ENCODE assay signal across 8 mouse cellular contexts in the genomic region with DNA sequence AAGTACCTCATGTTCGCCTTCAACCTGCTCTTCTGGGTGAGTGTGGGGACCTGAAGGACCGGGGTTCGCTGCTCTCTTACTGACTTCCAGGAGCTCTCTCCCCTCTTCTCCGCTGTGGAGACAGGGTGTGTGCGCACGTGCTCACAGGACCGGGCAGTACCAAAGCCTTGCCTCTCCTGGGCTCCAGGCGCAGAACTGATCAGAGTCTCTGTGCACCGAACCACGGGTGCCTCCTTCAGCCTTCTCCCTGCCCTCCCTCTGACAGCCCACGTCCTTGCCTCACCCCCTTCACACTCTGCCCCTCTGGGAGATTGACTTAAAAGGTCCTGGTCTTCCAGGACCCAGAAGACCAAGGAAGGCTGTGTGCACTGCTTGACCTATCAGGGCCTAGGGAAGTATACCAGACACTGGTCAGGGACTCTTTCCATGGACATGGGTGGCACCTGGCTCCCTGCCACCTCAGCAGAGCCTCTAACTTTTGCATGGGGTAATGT. TPM values are rescaled to one million over a fixed set of nuclear protein-coding genes. Genes with fewer than 3 reads are reported as not detected.
A peak's percentile ranks its signal among the peaks of the same experiment; 100 is the strongest.
DNase-seq lines count a peak whose midpoint lies in the region; ATAC-seq and TF ChIP-seq lines count a peak whose summit lies in the region.

No protein-coding gene starts in this region.

- no peak for ATAC-seq in limb, embryonic 14.5 days (ENCODE audit: low FRiP score, low read depth)
- no peak for ATAC-seq in stomach, embryonic 16.5 days (ENCODE audit: insufficient read depth, low FRiP score)

- TF ChIP-seq CTCF in spleen, adult 2 months (IDR thresholded peaks at IDR 0.05; ENCODE audit: extremely low read depth, insufficient read depth, insufficient read length, insufficient replicate concordance) = no peak

- DNase-seq in cerebellum, postnatal 10 days = peak; percentile 59 to 66
- no peak for DNase-seq in cerebellum, adult 8-10 months
- DNase-seq in spleen, adult 2 months (ENCODE audit: low read depth in 1 of 2, low spot score in 2 of 2) = no peak
- no peak for DNase-seq in spleen, adult 12 weeks (ENCODE audit: low spot score)
- no peak for DNase-seq in limb, embryonic 14.5 days (ENCODE audit: low spot score)
- DNase-seq in left cerebral cortex, postnatal 14 days (ENCODE audit: low spot score in 2 of 2) = no peak
- DNase-seq in left cerebral cortex, postnatal 4 days = no peak

- H3K4me3 ChIP-seq in spleen, adult 2 months (ENCODE audit: extremely low read depth, insufficient read depth, insufficient read length) = peak overlapping the region; percentile 45; the same call in 1 of the 2 replicates
- H3K4me3 ChIP-seq in limb, embryonic 14.5 days (replicated peaks; ENCODE audit: low read length) = peak overlapping the region; percentile 56
- H3K4me3 ChIP-seq in stomach, embryonic 16.5 days (replicated peaks; ENCODE audit: low read length) = peak overlapping the region; percentile 49

- H3K36me3 ChIP-seq in spleen, adult 2 months (ENCODE audit: control insufficient read depth, insufficient read depth, low read length) = no peaks in the 10 kb centered on the region
- H3K36me3 ChIP-seq in limb, embryonic 14.5 days (ENCODE audit: control insufficient read depth, insufficient read depth, low read length) = no peaks in the 10 kb centered on the region
- H3K36me3 ChIP-seq in stomach, embryonic 16.5 days (ENCODE audit: control insufficient read depth, insufficient read depth, low read length) = no peaks in the 10 kb centered on the region

- no peak for TF ChIP-seq POLR2A in spleen, adult 2 months (IDR thresholded peaks at IDR 0.05; ENCODE audit: low read depth, low read length)
- no peak for TF ChIP-seq POLR2A in limb, embryonic 14.5 days (IDR thresholded peaks at IDR 0.05; ENCODE audit: borderline replicate concordance, extremely low read depth, insufficient read depth, insufficient read length)

- H3K27ac ChIP-seq in spleen, adult 2 months (ENCODE audit: insufficient read depth, low read length) = no peak overlapping the region
- no peak overlapping the region for H3K27ac ChIP-seq in limb, embryonic 14.5 days (replicated peaks; ENCODE audit: low read depth, low read length)
- H3K27ac ChIP-seq in stomach, embryonic 16.5 days (ENCODE audit: low read length) = no peak overlapping the region

- no peaks in the 10 kb centered on the region for H3K9me3 ChIP-seq in limb, embryonic 14.5 days (ENCODE audit: control insufficient read depth, low read length)
- H3K9me3 ChIP-seq in stomach, embryonic 16.5 days (replicated peaks; ENCODE audit: control insufficient read depth, low read length) = no peaks in the 10 kb centered on the region

- peaks cover 7% of the 10 kb centered on the region; the same call in 1 of the 2 replicates for H3K27me3 ChIP-seq in spleen, adult 2 months (ENCODE audit: control insufficient read depth, insufficient read depth, low read length)
- peaks cover 7% of the 10 kb centered on the region; the same call in 1 of the 2 replicates for H3K27me3 ChIP-seq in limb, embryonic 14.5 days (ENCODE audit: control insufficient read depth, insufficient read depth, low read length)
- H3K27me3 ChIP-seq in stomach, embryonic 16.5 days (ENCODE audit: control insufficient read depth, insufficient read depth, low read length) = 0 out of 2 replicates have a peak, but pooled peaks cover 8% of the 10 kb centered on the region

- H3K4me1 ChIP-seq in spleen, adult 2 months (ENCODE audit: control insufficient read depth, insufficient read depth, insufficient read length) = peaks cover 14% of the 10 kb centered on the region
- H3K4me1 ChIP-seq in limb, embryonic 14.5 days (ENCODE audit: control insufficient read depth, insufficient read depth, low read length) = peaks cover 25% of the 10 kb centered on the region
- H3K4me1 ChIP-seq in stomach, embryonic 16.5 days (ENCODE audit: control insufficient read depth, insufficient read depth, low read length) = peaks cover 33% of the 10 kb centered on the region

- H3K4me2 ChIP-seq in limb, embryonic 14.5 days (replicated peaks; ENCODE audit: low read depth, low read length, severe bottlenecking) = peak overlapping the region; percentile 96
- peak overlapping the region; percentile 88 for H3K4me2 ChIP-seq in stomach, embryonic 16.5 days (ENCODE audit: low read depth, low read length)

- intact Hi-C loops in left cerebral cortex, postnatal 14 days (cut with DNase I) = loop anchor here (5.0 kb wide), 1 partner anchor 185 kb away; no protein-coding TSS in a partner anchor
- intact Hi-C loops in left cerebral cortex, postnatal 4 days (cut with DNase I) = loop anchor here (5.0 kb wide), 1 partner anchor 40 kb away; no protein-coding TSS in a partner anchor

- peak overlapping the region; percentile 50; the same call in 1 of the 2 replicates for H3K9ac ChIP-seq in limb, embryonic 14.5 days (ENCODE audit: low read depth, low read length, severe bottlenecking)
- H3K9ac ChIP-seq in stomach, embryonic 16.5 days (ENCODE audit: low read length) = peak overlapping the region; percentile 64

- 77% methylated on average over 11 of the region's 11 CpGs for WGBS in spleen, adult 2 months
- WGBS in limb, embryonic 14.5 days = 10% methylated on average over 11 of the region's 11 CpGs
- WGBS in stomach, embryonic 16.5 days = 19% methylated on average over 11 of the region's 11 CpGs

RNA-seq across cellular contexts. Expression of a gene that starts 7.5 kb away (rescaled TPM):
- 97.6 and 109 TPM in 2 replicates for polyA plus RNA-seq in spleen, adult 2 months (2012; rRNA removed)
- 101 and 165 TPM in 2 replicates for polyA plus RNA-seq in limb, embryonic 14.5 days (2012; rRNA removed)
- polyA plus RNA-seq in limb, embryonic 14.5 days (2014; fragmentation: Nextera tagmentation; extraction: Ambion mirVana) = 77.9 and 79.4 TPM in 2 replicates
- polyA plus RNA-seq in stomach, embryonic 16.5 days (2015; fragmentation: Nextera tagmentation; extraction: Ambion mirVana) = 67.4 and 69.6 TPM in 2 replicates
- 10 to 100 TPM; 23.2 to 23.7 TPM for total RNA-seq in left cerebral cortex, postnatal 14 days (2021)
- total RNA-seq in left cerebral cortex, postnatal 4 days (2021) = 10 to 100 TPM; 33.5 to 35.9 TPM

RNA-seq across cellular contexts. Expression of a gene that starts 7.6 kb away (rescaled TPM):
- polyA plus RNA-seq in spleen, adult 2 months (2012; rRNA removed) = 20.5 and 23.5 TPM in 2 replicates
- polyA plus RNA-seq in limb, embryonic 14.5 days (2012; rRNA removed) = 27.5 and 32.1 TPM in 2 replicates
- 59.4 and 61.0 TPM in 2 replicates for polyA plus RNA-seq in limb, embryonic 14.5 days (2014; fragmentation: Nextera tagmentation; extraction: Ambion mirVana)
- 62.4 and 63.1 TPM in 2 replicates for polyA plus RNA-seq in stomach, embryonic 16.5 days (2015; fragmentation: Nextera tagmentation; extraction: Ambion mirVana)
- 10 to 100 TPM; 43.8 to 44.4 TPM for total RNA-seq in left cerebral cortex, postnatal 14 days (2021)
- total RNA-seq in left cerebral cortex, postnatal 4 days (2021) = 10 to 100 TPM; 38.5 to 40.1 TPM

RNA-seq across cellular contexts. Expression of a gene that starts 15.4 kb away (rescaled TPM):
- polyA plus RNA-seq in spleen, adult 2 months (2012; rRNA removed) = 89.5 and 114 TPM in 2 replicates
- 100 and 125 TPM in 2 replicates for polyA plus RNA-seq in limb, embryonic 14.5 days (2012; rRNA removed)
- polyA plus RNA-seq in limb, embryonic 14.5 days (2014; fragmentation: Nextera tagmentation; extraction: Ambion mirVana) = 44.2 and 44.4 TPM in 2 replicates
- polyA plus RNA-seq in stomach, embryonic 16.5 days (2015; fragmentation: Nextera tagmentation; extraction: Ambion mirVana) = 39.1 and 40.3 TPM in 2 replicates
- 10 to 100 TPM; 27.5 to 33.8 TPM for total RNA-seq in left cerebral cortex, postnatal 14 days (2021)
- total RNA-seq in left cerebral cortex, postnatal 4 days (2021) = 10 to 100 TPM; 46.7 to 50.6 TPM

RNA-seq across cellular contexts. Expression of a gene that starts 21.7 kb away (rescaled TPM):
- 14.4 and 17.7 TPM in 2 replicates for polyA plus RNA-seq in spleen, adult 2 months (2012; rRNA removed)
- polyA plus RNA-seq in limb, embryonic 14.5 days (2012; rRNA removed) = 11.9 and 12.1 TPM in 2 replicates
- 8.3 and 8.8 TPM in 2 replicates for polyA plus RNA-seq in limb, embryonic 14.5 days (2014; fragmentation: Nextera tagmentation; extraction: Ambion mirVana)
- polyA plus RNA-seq in stomach, embryonic 16.5 days (2015; fragmentation: Nextera tagmentation; extraction: Ambion mirVana) = 21.4 and 25.3 TPM in 2 replicates
- 1 to 10 TPM; 5.3 to 5.6 TPM for total RNA-seq in left cerebral cortex, postnatal 14 days (2021)
- total RNA-seq in left cerebral cortex, postnatal 4 days (2021) = 1 to 10 TPM; 4.4 to 4.9 TPM

RNA-seq across cellular contexts. Expression of a gene that starts 27.6 kb away (rescaled TPM):
- 87.3 and 106 TPM in 2 replicates for polyA plus RNA-seq in spleen, adult 2 months (2012; rRNA removed)
- 14.8 and 16.4 TPM in 2 replicates for polyA plus RNA-seq in limb, embryonic 14.5 days (2012; rRNA removed)
- 14.5 and 14.8 TPM in 2 replicates for polyA plus RNA-seq in limb, embryonic 14.5 days (2014; fragmentation: Nextera tagmentation; extraction: Ambion mirVana)
- 34.0 and 38.5 TPM in 2 replicates for polyA plus RNA-seq in stomach, embryonic 16.5 days (2015; fragmentation: Nextera tagmentation; extraction: Ambion mirVana)
- 10 to 100 TPM; 22.9 to 28.8 TPM for total RNA-seq in left cerebral cortex, postnatal 14 days (2021)
- 10 to 100 TPM; 13.9 to 16.0 TPM for total RNA-seq in left cerebral cortex, postnatal 4 days (2021)

Comparison
In these comparisons a context has a peak if more than half of its experiments do, and no peak if none do; other contexts are left out.
1. DNase-seq: peak in cerebellum, postnatal 10 days (2 of 2); none in cerebellum, adult 8-10 months (single experiment), spleen, adult 2 months (0 of 2), spleen, adult 12 weeks (single experiment), limb, embryonic 14.5 days (single experiment), left cerebral cortex, postnatal 14 days (0 of 2) and left cerebral cortex, postnatal 4 days (single experiment).
2. Peak in every context shown above with its lines, with median percentiles within 50 percentile points of each other: H3K4me3 ChIP-seq.